Mouse (Mus musculus) C2C12 (cell line): ENCODE measurements around the gene 1700025C18Rik.

Source experiments
- CTCF ChIP-seq: IDR thresholded peaks from one replicate; pipeline ENCODE4 v1.5.1; 2011; ENCODE audit not compliant: control insufficient read depth, insufficient read depth, insufficient read length
- MAX ChIP-seq: IDR thresholded peaks from one replicate; pipeline ENCODE4 v1.6.1; 2011; ENCODE audit warnings: mild to moderate bottlenecking, control low read depth
- MYOD1 ChIP-seq: IDR thresholded peaks from one replicate; pipeline ENCODE4 v1.6.1; 2011; ENCODE audit warnings: low read depth; ENCODE audit not compliant: control insufficient read depth, insufficient read length
- MYOG ChIP-seq: IDR thresholded peaks from one replicate; pipeline ENCODE4 v1.6.1; 2011; ENCODE audit not compliant: control insufficient read depth, insufficient read length; ENCODE audit errors: extremely low read depth
- USF1 ChIP-seq: IDR thresholded peaks from one replicate; pipeline ENCODE4 v1.6.1; 2011; ENCODE audit warnings: low read depth, mild to moderate bottlenecking, control low read depth, moderate library complexity

DNA sequence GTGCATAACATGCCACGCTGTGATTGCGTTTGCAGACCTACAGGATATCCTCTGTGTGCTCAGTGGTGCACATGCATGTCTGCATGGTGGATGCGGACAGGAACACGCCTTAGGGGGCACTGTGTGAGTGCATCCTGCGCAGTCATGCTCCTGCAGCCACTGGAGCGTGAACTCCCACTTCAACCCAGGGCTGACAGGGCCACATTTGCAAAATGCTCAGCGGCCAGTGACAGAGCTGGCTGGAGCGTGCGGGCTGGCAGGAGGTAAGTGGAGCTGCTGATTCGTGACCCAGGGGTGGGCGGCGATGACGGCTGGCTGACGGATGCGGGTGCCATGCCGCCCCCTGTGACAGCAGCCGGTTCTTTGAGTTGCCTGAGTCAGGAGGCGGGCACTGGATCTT is 16.0 kb upstream of the 1700025C18Rik start:
- no peak for TF ChIP-seq CTCF
- no peak for TF ChIP-seq USF1
- TF ChIP-seq MAX = no peak
- no peak for TF ChIP-seq MYOD1
- no peak for TF ChIP-seq MYOG
